Mouse (Mus musculus): ENCODE results near the gene Ly6g5b.

Ly6g5b gene

GRCm38 (mm10) chr17:35077786-35078233 lies 37.4 kb downstream of the Ly6g5b start, which contains the start of gene Ly6g6d:
Gene Ly6g6d, minus strand, starts transcription at chr17:35078065.
- no peak for DNase-seq (ENCODE audit: low spot score)

- no peak for DNase-seq (ENCODE audit: low spot score)
Measured at GRCm38 (mm10) chr17:35077285-35077684, 37.9 kb downstream of the Ly6g5b start.

GRCm38 (mm10) chr17:35076507-35077176 lies 38.6 kb downstream of the Ly6g5b start, which contains the start of gene Ly6g6e:
Gene Ly6g6e, plus strand, starts transcription at chr17:35076902.
- no peak for DNase-seq (ENCODE audit: low spot score)

- no peak for DNase-seq (ENCODE audit: low spot score)
Measured at GRCm38 (mm10) chr17:35074097-35074496, 41.1 kb downstream of the Ly6g5b start.

- DNase-seq (ENCODE audit: low spot score) = no peak
Measured at GRCm38 (mm10) chr17:35071454-35071853, 43.8 kb downstream of the Ly6g5b start.

GRCm38 (mm10) chr17:35070556-35071229 lies 44.5 kb downstream of the Ly6g5b start:
- no peak for DNase-seq (ENCODE audit: low spot score)

DNA sequence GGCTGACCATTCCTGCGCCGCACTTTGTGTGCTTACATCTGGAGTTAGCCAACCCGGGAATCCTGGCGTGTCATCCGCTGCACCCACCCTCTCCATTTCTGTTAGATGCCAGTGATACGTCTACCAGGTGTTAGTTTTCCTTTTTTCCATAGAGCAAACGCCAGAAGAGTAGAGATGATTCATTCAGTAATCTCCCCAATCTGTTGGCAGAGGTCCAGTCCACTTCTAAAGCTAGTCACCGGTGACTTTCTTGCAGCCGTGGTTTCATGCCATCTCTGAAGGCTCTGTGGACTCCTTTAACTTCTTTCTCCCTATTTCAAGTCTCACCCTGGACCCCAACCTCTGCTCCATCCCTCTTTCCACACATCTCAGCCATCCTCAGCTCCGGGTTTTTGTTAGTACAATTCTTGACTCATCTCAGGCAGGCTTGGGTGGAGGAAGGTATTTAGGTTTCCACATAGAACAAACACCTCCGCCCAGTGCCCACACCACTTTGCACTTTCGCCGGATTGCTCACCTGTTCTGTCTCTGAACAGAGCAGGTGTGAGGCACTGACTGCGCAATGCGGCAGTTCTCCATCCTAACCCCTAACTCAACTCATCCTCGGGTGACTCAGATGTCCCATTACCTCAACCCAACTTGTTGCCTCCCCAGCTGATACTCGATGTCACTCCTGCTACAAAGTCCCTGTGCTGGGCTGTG lies 46.9 kb downstream of the Ly6g5b start:
- no peak for DNase-seq (ENCODE audit: low spot score)

GRCm38 (mm10) chr17:35066084-35066483 lies 49.1 kb downstream of the Ly6g5b start, which contains the start of gene Mpig6b:
Gene Mpig6b, minus strand, starts transcription at chr17:35066184.
- DNase-seq (ENCODE audit: low spot score) = no peak

DNA sequence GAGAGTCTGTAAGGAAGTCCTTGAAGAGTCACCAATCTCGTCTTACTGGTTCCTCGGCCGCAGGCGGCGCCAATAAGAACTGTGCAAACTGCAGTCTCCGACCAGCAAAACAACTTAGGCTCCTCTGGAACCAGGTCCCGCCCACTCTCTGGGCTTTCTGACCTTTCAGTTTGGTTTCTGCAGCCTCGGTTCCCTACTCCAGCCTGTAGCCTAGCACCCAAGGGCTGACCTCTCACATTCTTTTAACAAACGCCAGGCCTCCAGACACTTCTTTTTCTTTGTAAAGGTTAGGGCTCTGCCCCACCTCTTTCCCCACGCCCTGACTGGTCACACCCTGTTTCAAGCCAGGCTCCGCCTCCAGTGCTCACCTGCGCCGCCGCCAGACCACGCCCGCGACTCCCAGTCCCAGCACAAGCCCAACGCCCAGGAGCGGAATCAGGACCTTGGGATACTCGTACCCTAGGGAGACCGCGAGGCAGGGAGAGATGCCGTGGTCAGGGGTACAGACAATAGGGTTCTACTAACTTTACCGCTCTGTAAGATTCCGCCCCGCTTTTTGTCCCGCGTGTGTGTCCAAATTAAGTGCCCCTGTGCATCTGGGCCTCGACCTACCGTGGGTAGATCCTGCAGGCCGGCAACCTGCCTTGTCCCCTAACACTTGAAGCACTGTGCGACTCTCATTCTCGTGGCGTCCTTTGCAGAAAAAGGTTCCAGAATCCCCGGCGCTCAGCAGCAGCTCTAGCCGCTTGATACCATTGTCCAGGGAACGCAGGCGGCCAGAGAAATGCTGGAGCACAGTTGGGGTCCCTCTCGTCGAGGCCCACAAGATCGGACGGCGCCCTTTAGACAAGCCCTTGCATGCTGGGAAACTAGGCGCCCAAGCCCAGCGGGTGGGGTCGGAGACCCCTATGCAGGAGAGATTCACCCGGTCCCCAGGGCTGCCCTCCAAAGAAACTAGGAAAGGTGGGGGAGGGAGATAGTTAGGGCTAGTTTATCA lies 50.0 kb downstream of the Ly6g5b start, which contains the start of gene Ly6g6c:
TSS of gene Ly6g6c (plus strand) at position 438 of the 997 bp plus-strand sequence.
- peak; percentile 52 for DNase-seq (ENCODE audit: low spot score)

DNA sequence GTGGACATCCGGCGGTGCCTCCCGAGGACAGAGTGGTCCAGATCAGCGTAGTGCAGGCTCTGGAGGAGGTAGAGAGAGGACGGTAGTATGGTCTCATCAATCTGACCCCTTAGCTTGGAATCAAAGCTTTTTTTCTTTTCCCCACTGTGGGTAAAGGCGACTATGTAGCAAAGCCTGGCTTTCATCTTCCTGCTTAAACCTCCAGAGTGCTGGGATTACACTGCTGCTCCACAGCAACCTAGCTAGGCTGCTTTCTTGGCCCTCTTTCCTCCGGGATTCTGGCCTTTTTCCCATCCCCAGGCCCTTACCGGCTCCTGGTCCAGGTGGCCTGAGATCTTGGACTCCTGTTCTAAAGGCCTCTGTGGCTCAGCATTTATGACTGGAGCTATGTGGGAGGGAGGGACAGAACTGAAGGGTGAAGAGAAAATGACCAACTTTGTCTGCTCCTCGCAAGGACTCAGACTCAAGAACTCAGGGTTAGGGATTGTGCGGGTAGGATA lies 50.8 kb downstream of the Ly6g5b start:
- DNase-seq (ENCODE audit: low spot score) = no peak

Measured in testis, postnatal 14 days (tissue).